Mouse (Mus musculus) stomach, embryonic 16.5 days (tissue): ENCODE measurements at regions not wholly inside any gene's neighbourhood (a gene's known extent, or its start where the extent isn't known, plus 50 kb on each side); places are given as distances from the start of the nearest gene placed in this dataset.
"Not testable (repeated sequence)": the region's sequence is repeated elsewhere in the genome, so short reads cannot be mapped to it uniquely, and the experiment has no call there.

ENCODE experiments used
- ATAC-seq: fragments of 200-750 bp; cut with Nextera tagmentation; 2 replicates; pipeline ENCODE4 v1.8.0; 2017; ENCODE audit warnings: moderate number of reproducible peaks, moderate TSS enrichment; ENCODE audit not compliant: insufficient read depth, low FRiP score
- H3K27ac ChIP-seq: fragments of 300-500 bp; sonication (generic); 2 replicates; pipeline ENCODE4 v1.5.1; 2014; ENCODE audit warnings: low read length
- H3K27me3 ChIP-seq: fragments of 300-500 bp; sonication (generic); 2 replicates; pipeline ENCODE4 v1.6.1; 2014; ENCODE audit warnings: low read length, control low read depth, mixed read lengths; ENCODE audit not compliant: control insufficient read depth, insufficient read depth
- H3K36me3 ChIP-seq: fragments of 300-500 bp; sonication (generic); 2 replicates; pipeline ENCODE4 v1.6.1; 2014; ENCODE audit warnings: low read length; ENCODE audit not compliant: control insufficient read depth, insufficient read depth
- H3K4me1 ChIP-seq: fragments of 300-500 bp; sonication (generic); 2 replicates; pipeline ENCODE4 v1.6.1; 2014; ENCODE audit warnings: low read length, control low read depth, mixed read lengths; ENCODE audit not compliant: control insufficient read depth, insufficient read depth
- H3K4me2 ChIP-seq: fragments of 300-500 bp; sonication (generic); 2 replicates; pipeline ENCODE4 v1.6.1; 2014; ENCODE audit warnings: low read depth, low read length, mixed read lengths
- H3K4me3 ChIP-seq: fragments of 300-500 bp; sonication (generic); replicated peaks from 2 replicates; pipeline ENCODE4 v1.5.1; 2014; ENCODE audit warnings: mild to moderate bottlenecking, low read length
- H3K9ac ChIP-seq: fragments of 300-500 bp; sonication (generic); 2 replicates; pipeline ENCODE4 v1.6.1; 2014; ENCODE audit warnings: low read length
- H3K9me3 ChIP-seq: fragments of 300-500 bp; sonication (generic); replicated peaks from 2 replicates; pipeline ENCODE4 v1.6.1; 2016; ENCODE audit warnings: low read length, control low read depth; ENCODE audit not compliant: control insufficient read depth
- WGBS: fragments of 180-500 bp; shearing (Covaris S2); extraction: QIAGEN DNeasy Blood & Tissue Kit; methylation state at CpG from one replicate; pipeline ENCODE4 v1.1.7; 2014; 5-methylcytosine and 5-hydroxymethylcytosine counted together

DNA sequence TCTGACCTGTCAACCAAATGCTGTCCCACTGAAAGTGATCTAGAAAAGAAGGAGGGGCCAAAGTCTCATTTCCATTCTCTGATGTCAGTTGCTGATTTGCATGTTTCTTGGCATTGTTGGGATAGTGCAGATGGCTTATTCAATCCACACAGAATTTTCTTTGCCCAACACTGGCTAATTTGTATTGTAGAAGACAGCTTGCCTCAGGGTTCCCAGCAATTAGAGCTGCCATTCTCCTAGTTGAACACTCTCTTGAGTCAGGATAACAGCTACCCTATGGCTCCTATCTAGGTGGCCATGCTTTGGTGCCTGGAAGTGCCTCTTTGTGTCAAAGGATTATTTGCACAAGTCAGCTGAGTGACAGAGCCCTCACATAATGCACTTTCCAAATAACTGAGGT lies 569.0 kb downstream of the Lrriq3 start:
- ATAC-seq = no peak
- H3K4me1 ChIP-seq = no peaks in the 10 kb centered on the region
- H3K4me2 ChIP-seq = no peak overlapping the region
- H3K27ac ChIP-seq = no peak overlapping the region
- no peaks in the 10 kb centered on the region for H3K9me3 ChIP-seq
- H3K27me3 ChIP-seq = no peaks in the 10 kb centered on the region
- H3K36me3 ChIP-seq = no peaks in the 10 kb centered on the region
- H3K9ac ChIP-seq = no peak overlapping the region
- no peak overlapping the region for H3K4me3 ChIP-seq

DNA sequence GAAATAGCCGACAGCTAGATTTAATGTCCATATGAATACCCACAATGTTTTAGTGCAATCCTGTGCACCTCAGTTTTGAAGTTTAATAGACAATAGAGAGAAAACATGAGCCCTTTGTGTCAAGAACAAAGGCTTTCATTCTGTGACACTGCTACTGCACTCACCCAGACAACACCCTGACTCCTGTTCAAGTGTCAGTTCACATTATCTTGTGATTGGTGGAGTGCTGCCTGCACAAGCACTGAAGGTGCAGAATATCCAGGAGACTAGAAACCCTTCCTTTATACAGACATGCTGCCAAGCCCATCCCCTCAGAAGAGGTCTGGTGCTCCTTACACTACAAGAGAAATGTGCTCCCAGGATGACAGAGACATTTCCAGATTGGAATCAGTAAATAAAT lies 579.3 kb downstream of the Lrriq3 start:
- no peak overlapping the region for H3K4me2 ChIP-seq
- no peak for ATAC-seq
- WGBS = 85% methylated on average over 1 of the region's 1 CpGs

DNA sequence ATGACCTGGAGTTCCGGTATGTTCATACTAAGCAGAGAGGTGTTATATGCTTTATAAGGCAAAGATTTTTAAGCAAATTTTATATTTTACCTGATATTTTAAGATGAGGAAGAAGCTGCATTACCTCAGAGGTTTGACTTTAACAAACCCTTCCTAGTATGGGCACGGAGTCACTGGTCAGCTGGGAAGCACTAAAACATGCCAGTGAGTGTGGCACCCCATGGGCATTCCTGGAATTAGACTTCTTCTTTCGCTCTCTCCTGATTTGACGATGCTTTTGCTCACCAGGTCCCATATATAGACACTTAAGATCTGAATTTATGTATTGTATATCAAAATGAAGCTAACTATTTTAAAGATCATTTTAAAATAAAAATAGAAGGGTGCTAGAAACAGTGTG lies 587.0 kb downstream of the Lrriq3 start:
- Histone ChIP-seq H3K9me3 (no peaks in the 10 kb centered on the region), H3K4me1 (no peaks in the 10 kb centered on the region), H3K4me2 (no peak overlapping the region), H3K27me3 (no peaks in the 10 kb centered on the region), H3K9ac (no peak overlapping the region), H3K27ac (no peak overlapping the region), H3K4me3 (no peak overlapping the region), H3K36me3 (no peaks in the 10 kb centered on the region)
- no peak for ATAC-seq
- WGBS = 92% methylated on average over 4 of the region's 4 CpGs

More for the DNA sequence above, 579.3 kb downstream of the Lrriq3 start:
- Histone ChIP-seq H3K9ac (no peak overlapping the region), H3K4me1 (no peaks in the 10 kb centered on the region), H3K27me3 (no peaks in the 10 kb centered on the region), H3K4me3 (no peak overlapping the region), H3K27ac (no peak overlapping the region), H3K9me3 (no peaks in the 10 kb centered on the region), H3K36me3 (no peaks in the 10 kb centered on the region)

GRCm38 (mm10) chr3:155682921-155683813 lies 589.9 kb downstream of the Lrriq3 start:
- H3K4me1 ChIP-seq = no peaks in the 10 kb centered on the region
- peak; percentile 37; the same call in 1 of the 2 replicates for ATAC-seq

DNA sequence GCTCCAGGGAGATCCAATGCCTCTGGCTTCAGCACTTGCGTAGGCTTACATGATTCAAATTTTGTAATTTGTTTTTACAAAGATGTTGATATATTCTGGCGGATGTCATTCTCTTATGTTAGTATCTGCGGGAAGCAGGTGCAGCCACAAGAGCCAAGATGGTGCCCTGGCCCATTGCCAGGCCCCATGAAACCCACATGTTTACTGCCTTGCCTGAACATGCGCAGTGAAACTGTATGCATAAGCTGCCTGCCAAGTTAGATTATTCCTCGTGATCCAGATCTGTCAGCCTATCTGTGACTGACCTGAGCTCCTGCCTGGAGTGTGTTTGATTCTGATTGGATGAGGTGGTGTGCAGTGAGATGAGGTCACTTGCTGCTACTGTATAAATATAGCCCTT lies 595.1 kb downstream of the Lrriq3 start:
- 77% methylated on average over 5 of the region's 5 CpGs for WGBS
- H3K4me1 ChIP-seq = no peaks in the 10 kb centered on the region

More at GRCm38 (mm10) chr3:155682921-155683813, 589.9 kb downstream of the Lrriq3 start:
- WGBS = 37% methylated on average over 8 of the region's 8 CpGs
- Histone ChIP-seq H3K9ac (no peak overlapping the region), H3K27me3 (no peaks in the 10 kb centered on the region), H3K27ac (no peak overlapping the region), H3K9me3 (no peaks in the 10 kb centered on the region), H3K4me3 (no peak overlapping the region), H3K36me3 (no peaks in the 10 kb centered on the region), H3K4me2 (no peak overlapping the region)

GRCm38 (mm10) chr3:155723011-155723510 lies 629.8 kb downstream of the Lrriq3 start:
- Histone ChIP-seq H3K36me3 (no peaks in the 10 kb centered on the region), H3K27me3 (no peaks in the 10 kb centered on the region), H3K4me2 (no peak overlapping the region), H3K9me3 (no peaks in the 10 kb centered on the region), H3K9ac (no peak overlapping the region), H3K4me1 (no peaks in the 10 kb centered on the region), H3K27ac (no peak overlapping the region), H3K4me3 (no peak overlapping the region)
- no peak for ATAC-seq
- WGBS = 73% methylated on average over 5 of the region's 5 CpGs

More for the DNA sequence above, 595.1 kb downstream of the Lrriq3 start:
- Histone ChIP-seq H3K4me3 (no peak overlapping the region), H3K36me3 (no peaks in the 10 kb centered on the region), H3K9ac (no peak overlapping the region), H3K9me3 (no peaks in the 10 kb centered on the region), H3K27me3 (no peaks in the 10 kb centered on the region), H3K4me2 (no peak overlapping the region), H3K27ac (no peak overlapping the region)
- no peak for ATAC-seq

- no peaks in the 10 kb centered on the region for H3K27me3 ChIP-seq
- 81% methylated on average over 2 of the region's 2 CpGs for WGBS
- no peak overlapping the region for H3K4me3 ChIP-seq
- H3K4me2 ChIP-seq = no peak overlapping the region
- H3K36me3 ChIP-seq = no peaks in the 10 kb centered on the region
- H3K4me1 ChIP-seq = no peaks in the 10 kb centered on the region
- no peaks in the 10 kb centered on the region for H3K9me3 ChIP-seq
- no peak overlapping the region for H3K9ac ChIP-seq
- ATAC-seq = no peak
- no peak overlapping the region for H3K27ac ChIP-seq
Observed at GRCm38 (mm10) chr3:155742421-155742820, 649.2 kb downstream of the Lrriq3 start.

DNA sequence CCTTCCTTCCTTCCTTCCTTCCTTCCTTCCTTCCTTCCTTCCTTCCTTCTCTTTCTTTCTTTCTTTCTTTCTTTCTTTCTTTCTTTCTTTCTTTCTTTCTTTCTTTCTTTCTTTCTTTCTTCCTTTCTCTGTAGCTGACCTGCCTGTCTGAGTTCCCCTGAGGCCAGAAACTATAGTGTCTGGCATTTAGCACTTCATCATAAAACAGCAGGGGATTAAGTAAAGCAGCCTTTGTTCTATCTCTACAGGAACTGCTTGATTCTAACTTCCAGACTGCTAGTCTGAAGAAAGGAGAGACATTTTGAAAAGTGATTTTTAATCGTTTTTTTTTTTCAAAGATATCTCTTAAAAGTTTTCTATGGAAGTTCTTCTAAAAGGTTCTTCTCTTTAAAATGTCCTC lies 653.4 kb downstream of the Lrriq3 start:
- H3K9me3 ChIP-seq, H3K27me3 ChIP-seq, H3K36me3 ChIP-seq, H3K4me2 ChIP-seq, ATAC-seq, H3K4me3 ChIP-seq, H3K4me1 ChIP-seq, H3K9ac ChIP-seq, H3K27ac ChIP-seq: not testable (repeated sequence)
- WGBS = 23% methylated on average over 1 of the region's 1 CpGs

GRCm38 (mm10) chr3:155747511-155747910 lies 654.3 kb downstream of the Lrriq3 start:
- H3K9ac ChIP-seq = no peak overlapping the region
- no peak overlapping the region for H3K4me3 ChIP-seq
- H3K27ac ChIP-seq = no peak overlapping the region
- H3K4me2 ChIP-seq = no peak overlapping the region
- no peak for ATAC-seq
- no peaks in the 10 kb centered on the region for H3K36me3 ChIP-seq
- no peaks in the 10 kb centered on the region for H3K9me3 ChIP-seq
- no peaks in the 10 kb centered on the region for H3K4me1 ChIP-seq
- H3K27me3 ChIP-seq = no peaks in the 10 kb centered on the region
